Mouse (Mus musculus): ENCODE results near the gene Mmp8. TPM values are rescaled to one million over a fixed set of nuclear protein-coding genes. Genes with fewer than 3 reads are reported as not detected.
A peak's percentile ranks its signal among the peaks of the same experiment; 100 is the strongest.

Gene Mmp8
- total RNA-seq, 1 experiment from 2014 or later, result 0.15 TPM

- peak; percentile 69 for DNase-seq
Observed at GRCm38 (mm10) chr9:7594816-7595540, 36.7 kb downstream of the Mmp8 start.

GRCm38 (mm10) chr9:7602982-7603742 is 44.9 kb downstream of the Mmp8 start:
- peak; percentile 60 for DNase-seq

- DNase-seq, result no peak
Observed at GRCm38 (mm10) chr9:7604005-7604404, 45.7 kb downstream of the Mmp8 start.

GRCm38 (mm10) chr9:7605638-7606037 is 47.4 kb downstream of the Mmp8 start:
- no peak for DNase-seq

Other genes with a start within 250 kb of the Mmp8 start
- gene Mmp12, start 214.1 kb upstream of the Mmp8 start, total RNA-seq (2021), result 3.2 and 3.4 TPM in 2 replicates
- not detected in 2 replicates for gene Mmp1b, start 170.4 kb upstream of the Mmp8 start, total RNA-seq (2021)
- gene Mmp3, start 112.6 kb upstream of the Mmp8 start, total RNA-seq (2021), result not detected in 2 replicates
- gene Mmp10, start 56.1 kb upstream of the Mmp8 start, total RNA-seq (2021), result not detected in 2 replicates
- 5.5 and 9.0 TPM in 2 replicates for gene Mmp27, start 12.9 kb downstream of the Mmp8 start, total RNA-seq (2021)
- not detected in 2 replicates for gene Mmp20, start 69.8 kb downstream of the Mmp8 start, total RNA-seq (2021)
- gene Mmp7, start 133.6 kb downstream of the Mmp8 start, total RNA-seq (2021), result not detected in 2 replicates
- gene Tmem123, start 205.6 kb downstream of the Mmp8 start, total RNA-seq (2021), result 209 TPM in 2 replicates